Mouse (Mus musculus) frontal cortex, postnatal 14 days (tissue): ENCODE measurements around the gene Rere.
A peak's percentile ranks its signal among the peaks of the same experiment; 100 is the strongest.

Experiments used
- DNase-seq, 2 experiments: peaks; one replicate each; pipeline ENCODE4 v3.0.0; 2022; ENCODE audit warnings: low spot score in 2 of 2

Gene Rere

DNA sequence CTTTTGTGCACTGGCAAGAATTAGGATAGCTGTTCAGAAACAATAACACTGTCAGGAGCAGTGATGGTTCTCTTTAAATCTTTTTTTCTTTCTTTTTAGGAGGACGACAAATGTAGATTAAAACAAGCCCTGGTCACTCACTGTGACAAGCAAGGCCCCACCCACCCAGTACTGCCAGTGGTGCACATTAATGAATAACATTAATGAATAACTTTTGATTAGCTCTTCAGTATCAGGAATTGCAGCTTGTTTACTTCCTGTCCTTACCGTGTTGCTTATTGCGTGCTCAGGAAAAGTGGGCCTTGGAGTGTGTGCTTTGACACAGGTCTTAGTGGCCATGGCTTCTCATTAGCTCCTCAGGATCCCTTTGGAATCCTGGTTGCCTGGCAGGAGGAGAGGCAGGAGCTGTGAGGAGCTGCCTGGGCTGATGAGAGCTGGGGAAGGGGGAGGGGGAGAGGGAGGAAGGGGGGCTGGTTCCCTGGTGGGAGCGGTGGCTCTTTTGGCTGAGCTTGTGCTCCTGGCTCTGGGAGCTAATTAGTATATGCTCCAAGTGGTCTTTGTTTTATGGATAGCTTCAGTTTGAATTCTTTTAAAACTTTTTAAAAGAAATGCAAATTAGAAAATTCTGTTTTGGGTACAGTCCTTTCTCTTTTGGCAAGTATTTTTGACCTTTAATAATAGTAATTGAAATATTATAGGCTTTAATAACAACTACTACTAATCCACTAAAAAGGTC is 65.4 kb downstream of the Rere start:
- DNase-seq: no peak

DNA sequence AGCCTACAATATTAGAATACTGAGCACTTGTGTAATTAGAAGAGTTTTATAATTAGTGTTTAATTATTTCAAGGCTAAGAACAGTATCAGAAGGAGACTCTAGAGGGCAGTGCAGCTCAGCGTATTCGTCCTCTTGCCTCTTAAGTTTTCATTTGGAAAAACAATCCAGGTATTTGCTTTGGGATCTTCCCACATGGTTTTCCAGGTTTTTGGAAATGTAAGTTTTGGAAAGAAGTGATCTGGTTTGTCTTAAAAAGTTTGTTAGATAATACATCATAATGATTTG is 65.9 kb downstream of the Rere start:
- DNase-seq: no peak

DNA sequence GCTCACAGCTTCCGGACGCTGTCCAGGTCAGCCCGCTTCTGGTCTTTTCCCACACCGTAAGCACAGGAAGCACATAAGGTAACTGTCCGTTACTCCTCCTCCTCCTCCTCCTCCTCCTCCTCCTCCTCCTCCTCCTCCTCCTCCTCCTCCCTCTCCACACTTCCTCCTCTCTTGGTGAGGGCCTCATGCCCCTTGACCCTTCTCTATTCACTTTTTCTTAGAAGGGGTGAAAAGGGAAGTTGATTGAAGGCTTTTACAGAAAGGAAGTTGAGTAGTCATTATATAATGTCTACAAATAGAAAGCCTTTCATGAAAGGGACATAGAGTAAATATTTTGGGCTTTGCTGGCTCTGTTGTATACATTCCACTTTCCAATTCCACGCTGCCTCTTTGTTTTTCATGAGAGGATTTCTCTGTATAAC is 68.2 kb downstream of the Rere start:
- DNase-seq: no peak

DNA sequence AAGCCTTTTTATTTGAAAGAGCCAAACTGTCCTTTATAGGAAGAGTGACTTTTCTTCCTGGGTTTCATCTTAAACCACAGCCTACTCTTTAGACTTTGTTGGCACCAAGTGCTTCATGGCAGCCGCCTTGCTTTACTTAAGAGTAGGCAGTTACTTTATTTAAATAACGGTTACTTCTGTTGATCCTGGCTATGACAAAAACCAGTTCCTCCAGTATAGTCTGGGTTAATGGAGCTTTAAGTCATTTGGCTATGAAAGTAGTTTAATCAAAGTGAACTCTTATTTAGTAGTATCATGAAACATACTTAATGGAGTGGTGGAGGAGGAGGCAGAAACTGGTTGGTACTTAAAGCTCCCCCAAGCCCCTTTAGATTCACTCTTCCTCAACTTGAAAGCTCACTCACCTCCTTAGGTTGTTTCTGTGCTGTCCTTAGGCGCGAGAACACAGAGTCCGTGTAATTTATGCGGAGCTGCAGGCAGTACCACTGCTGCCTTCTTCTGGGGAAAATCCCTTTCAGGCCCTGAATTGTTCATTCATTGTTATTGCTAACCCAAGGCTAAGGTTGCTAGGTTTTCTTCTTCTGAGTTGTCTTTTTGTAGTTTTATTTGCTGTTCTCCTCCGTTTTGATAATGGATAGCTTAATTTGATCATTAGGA is 70.1 kb downstream of the Rere start:
- no peak for DNase-seq

DNA sequence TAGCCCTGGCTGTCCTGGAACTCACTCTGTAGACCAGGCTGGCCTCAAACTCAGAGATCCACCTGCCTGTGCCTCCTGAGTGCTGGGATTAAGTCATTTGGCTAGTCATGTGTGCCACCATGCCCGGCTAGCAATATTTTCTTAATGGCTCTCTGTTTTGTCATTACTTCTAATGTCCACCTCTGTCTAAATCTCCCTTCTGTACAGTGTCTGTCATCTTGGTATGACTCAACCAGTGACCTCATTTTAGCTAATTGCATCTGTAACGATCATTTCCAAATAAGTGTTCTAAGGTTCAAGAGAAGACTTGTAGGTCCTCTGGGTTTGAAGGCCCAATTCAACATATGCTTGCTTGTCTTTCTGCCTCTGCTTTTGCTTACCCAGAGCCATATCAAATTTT is 71.3 kb downstream of the Rere start:
- DNase-seq: no peak

DNA sequence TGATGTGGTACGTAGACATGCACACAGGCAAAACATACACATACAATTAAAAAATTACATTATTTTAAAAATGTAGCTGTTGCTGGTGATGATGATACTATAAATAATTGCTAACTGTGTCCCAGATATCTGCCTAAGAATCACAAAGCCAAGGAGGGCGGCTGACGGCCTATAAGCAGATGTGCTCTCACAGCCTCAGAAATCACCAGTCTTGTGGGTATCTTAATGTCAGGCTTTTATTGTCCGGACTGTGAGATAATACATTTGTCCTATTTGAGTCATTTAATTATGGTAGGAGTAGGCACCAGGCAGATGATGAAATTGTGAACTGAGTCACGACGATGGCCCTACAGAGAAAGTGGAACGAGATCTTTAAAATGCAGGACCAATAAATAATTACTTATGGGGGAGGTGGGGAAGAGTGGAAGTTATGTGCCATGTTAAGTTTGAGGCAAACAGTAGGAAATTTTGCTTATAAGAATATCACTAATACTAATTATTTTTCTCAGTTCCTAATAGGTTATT is 72.0 kb downstream of the Rere start:
- DNase-seq: no peak

DNA sequence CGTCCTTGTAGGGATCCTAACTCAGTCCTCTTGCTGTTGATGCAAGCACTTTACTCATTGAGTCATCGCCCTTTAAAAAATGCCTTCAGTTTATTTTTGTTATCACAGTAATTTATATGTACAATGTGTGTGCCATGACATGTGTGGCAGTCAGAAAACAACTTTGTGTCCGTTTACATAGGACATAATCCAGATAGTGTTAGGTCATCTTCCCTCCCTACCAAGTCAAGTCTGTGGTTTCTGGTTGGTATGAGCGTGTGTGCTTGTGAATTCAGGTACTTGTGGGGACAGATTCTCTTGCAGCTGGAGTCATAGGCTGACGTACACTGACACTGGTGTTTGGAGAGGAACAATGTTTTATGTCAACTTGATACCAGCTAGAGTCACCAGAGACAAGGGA is 74.4 kb downstream of the Rere start:
- DNase-seq: no peak

DNA sequence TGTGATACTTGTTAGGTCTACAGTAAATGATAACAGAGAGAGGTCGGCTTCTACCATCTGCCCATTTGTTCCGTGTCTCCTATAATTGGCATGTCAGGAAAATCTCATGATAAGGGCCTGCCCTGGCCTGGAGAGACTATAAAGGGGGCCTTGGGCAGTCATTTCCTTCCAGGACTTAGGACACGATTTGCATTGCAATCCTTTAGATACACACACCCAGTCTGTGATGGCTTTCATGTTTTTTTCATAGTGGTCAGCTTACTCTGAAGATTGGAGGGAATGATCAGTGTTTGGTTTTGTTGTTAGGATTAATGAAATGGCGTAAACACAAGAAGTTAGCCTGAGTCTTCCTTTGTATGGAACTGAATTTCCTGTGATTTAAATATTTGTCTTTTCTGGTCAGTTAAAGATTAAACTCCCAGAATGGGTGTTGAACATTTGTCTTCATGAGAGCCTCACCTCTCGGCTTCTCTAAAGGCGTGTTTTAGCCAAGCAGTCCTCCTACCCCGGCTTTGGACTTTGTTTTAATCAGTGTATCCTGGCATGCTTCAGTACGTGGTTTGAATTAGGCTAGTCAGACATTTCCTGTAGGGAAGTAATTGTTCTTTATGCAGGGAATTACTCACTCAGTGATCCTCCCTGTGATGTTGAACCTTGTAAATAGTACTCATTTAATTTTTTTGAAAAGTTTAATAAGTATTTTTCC is 80.7 kb downstream of the Rere start:
- DNase-seq: no peak

DNA sequence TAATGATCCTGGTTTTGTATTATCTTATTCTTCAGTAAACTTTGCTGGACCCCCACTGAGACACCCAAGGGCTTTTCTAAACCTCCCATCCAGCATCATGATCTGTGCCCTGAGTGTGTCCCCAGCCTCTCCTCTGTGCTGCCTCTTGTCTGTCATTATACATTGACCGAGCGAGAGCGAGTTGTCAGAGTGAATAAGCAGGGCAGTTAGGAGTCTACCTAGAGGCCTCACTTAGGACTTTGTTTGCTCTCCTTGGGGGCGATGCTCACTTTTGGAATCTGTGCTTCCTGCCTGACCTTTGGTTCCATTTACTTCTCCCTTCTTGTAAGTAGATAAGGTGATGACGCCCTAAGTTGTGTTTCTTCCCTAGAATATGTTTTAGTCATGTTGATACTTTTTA is 81.4 kb downstream of the Rere start:
- no peak for DNase-seq

DNA sequence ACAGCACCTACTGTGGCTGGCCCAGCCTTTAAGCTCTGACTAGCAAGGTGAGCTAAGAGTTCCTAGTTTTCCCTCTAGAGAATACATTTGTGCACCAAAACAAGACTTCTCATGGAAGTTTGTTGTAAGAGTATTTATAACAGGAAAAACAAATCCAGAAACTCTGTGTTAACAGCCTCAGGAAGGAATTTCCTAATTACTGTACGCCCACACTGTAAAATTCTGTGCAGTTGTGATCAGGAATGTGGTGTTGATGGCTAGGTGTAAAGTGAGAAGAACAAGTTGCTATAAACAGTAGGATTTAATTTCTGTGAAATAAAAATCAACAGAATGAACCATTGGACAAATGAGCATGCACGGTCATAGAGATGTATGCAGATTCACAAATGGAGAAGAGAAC is 83.3 kb downstream of the Rere start:
- DNase-seq: no peak

DNA sequence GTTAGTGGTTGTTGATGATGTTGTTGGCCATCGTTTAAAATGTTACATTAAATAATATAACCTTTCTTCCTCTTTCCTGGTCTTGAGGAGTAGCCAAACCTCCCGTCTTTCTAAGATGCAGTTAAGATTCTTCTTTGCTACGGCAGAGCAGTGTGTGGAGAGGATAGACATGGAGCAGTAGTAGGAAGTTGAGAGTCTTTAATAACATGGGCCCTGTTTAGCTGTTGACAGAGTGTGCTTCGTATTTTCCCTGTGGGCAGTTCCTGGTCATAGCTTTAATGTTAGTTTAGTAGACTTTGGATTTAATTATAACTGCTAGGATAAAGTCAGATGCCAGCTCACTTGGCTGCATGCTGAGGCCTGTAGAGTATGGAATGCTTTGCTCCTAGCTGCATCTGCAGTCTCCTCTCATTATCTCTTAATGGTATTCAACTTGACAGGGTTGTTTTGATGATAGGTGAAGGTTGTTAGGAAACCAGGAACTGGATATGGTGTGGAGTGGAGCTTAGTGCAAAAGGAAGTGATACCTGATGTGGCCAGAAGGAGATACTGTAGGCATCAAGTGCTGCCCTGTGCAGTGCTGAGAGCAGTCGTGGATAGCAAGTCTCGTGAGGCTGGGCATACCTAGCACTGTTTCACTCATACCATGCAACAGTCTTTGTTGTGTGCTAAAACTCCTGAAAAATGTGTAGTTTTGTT is 85.2 kb downstream of the Rere start:
- DNase-seq: no peak

DNA sequence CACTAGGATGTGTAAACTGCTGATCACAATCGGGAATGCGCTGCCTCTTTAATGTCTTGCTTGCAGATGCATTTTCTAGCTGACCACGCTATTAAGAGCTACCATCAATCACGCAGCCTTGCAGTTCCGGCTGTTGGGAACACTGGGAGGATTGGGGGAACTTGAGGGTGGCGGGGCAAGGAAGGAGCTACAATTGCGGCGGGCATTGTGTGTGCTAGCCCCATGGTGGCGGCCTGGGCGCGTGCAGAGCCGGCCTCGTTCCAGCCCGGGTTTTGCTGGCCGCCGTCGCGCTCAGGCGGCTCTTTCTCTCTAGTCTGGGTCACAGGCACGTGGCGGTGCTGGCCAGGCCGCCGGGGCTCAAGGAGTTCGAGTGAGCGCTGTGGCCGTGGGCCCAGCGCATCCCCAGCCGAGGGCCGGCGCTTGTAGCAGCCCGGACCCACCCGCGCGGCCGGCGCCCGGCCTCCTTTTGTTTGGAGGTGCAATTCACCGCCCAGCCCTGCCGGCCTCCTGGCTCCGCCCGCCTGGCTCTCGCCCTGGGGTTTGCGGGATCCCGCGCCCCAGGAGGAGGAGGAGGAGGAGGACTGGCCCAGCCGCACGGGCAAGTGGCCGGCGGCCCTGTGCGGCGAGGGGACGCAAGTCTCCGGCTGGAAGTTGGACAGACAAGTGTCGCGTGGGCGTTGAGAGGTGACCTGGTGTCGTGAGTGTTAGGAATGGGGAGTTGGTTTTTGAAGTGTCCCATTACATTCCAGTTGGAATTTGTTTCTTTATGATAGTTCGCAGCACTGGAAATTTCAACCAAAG is 90.3 kb downstream of the Rere start:
- peak; percentile 27 to 62 for DNase-seq

DNA sequence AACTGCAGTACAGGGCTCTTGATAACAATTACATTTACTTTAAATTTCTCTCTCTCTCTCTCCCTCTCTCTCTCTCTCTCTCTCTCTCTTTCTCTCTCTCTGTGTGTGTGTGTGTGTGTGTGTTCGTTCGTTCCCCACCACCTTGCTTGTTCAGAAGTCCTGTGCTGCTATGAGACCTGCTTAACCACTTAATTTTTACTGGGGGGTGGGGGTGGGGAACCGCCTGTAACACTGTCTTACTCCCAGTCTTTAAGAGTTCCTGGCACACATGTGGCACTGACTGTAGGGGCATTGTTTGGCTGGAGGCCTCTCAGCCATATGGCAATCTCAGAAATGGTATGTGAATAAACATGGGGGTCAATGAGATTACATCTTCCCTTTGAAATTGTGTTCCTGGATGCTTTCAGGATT is 91.2 kb downstream of the Rere start:
- DNase-seq: no peak

DNA sequence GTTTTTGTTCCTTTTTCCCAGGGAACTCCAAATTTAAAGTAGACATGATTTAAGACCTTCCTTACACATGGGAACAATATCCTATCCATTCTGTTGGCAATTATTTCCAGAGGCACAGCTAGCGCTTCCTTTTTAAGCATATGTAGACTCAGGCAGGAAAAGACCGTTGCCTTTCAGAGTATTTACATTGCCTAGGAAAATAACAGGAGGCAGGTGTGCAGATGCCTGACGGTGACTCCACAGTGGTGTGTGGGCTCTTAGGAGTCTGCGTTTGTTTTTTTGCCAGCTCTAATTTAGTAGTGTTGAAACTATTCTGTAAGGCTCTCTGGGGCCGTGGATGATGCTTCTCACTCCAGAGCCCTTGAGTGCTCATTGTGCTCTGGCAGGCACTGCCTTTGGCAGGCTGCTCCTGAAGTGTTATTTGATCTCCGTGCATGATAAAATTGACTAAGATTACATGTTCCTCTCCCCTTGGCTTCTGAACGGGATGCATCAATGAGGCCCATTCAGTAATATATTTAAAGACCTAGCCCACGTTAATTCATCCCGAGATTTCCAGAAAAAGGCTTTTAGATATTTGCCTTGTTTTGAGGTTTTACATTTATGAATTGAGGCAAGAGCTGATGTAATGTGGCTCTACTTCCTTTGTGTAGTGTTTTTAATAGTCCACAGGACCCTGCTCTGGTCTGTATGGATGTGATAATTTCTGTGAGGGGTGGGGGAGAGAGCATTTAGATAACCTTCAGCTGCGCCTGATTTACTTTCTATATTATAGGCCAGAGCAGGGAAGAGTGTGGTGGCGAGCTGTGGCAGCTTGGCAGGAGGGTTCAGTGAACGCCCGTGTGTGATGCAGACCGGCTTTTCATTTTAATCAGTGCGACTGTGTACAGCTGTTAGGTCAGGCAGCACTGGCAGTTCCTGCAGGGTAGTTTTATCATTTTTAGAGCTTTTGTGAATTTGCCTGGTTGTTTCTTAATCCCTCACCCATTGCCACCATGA is 92.0 kb downstream of the Rere start:
- no peak for DNase-seq

DNA sequence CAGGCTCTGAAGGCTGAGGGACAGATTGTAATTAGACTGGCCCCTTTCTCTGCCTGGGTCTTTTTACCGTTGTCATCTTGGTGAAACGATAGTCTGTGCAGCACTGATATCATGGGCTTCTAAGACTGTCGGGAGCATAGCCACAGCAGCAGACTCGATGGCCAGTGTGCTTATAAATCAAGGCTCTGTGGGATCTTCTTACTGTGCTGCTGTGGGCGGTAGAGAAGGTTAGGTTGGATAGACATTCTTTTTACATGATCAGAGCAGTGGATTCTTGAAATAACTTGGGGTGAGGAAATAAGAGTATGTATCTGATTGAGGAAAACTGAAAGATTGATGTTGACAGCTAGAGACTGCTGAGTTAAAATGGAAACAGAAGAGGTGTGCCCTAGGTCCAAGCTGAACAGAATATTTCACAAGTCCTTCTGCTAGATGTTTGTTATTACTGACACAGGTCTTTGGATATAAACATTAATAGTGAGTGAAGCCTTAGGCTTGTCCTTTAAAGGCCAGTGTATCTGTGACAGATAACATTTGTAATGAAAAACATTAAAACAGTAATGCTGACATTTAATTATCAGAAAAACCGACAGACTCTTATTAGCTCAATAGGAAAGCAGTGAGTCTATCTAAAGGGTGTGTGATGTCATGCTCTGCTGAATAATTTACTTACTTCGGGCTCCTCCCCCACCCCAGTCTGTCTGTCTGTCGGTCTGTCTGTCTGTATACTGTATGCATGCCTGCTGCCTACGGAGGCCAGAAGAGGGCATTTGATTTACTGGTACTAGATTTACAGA is 93.4 kb downstream of the Rere start:
- DNase-seq: no peak

DNA sequence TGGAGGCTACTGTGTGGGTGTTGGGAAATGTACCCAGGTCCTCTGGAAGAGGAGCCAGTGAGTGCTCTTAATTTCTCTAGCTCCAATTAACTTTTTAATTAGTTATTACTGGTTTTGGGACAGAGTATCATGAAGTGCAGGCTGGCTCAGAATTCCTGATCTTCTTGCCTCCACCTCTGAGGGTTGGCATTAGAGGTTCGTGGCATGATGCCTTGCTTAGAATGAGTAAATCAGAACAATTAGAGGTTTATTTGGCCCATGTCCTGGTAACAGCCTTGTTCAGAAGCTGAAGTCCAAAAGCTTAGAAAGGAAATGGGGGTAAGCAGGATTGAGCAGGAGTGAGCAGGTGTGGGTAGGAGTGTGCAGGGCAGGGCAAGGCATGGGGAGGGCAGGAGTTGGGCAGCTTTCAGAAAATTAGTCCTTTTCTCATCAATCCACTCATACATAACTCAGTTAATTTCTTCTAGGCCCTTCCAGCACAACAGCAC is 94.0 kb downstream of the Rere start:
- no peak for DNase-seq

DNA sequence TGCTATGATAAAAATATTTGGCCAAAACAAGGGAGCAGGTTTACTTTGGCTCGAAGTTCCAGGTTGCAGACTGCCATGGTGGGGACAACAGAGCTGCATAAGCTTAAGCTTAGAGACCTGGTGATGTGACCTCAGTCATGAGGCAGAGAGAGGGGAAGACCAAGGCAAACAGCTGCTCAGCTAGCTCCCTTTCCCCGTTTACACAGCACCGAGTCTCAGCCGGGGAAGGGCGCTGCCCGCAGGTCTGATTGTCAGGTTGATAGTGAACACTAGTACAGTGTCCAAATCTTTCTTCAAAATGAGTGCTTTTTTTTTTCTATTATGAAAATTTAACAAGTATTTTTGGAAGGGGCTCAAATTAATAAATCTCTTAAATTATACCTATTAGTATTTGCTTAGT is 97.9 kb downstream of the Rere start:
- no peak for DNase-seq

DNA sequence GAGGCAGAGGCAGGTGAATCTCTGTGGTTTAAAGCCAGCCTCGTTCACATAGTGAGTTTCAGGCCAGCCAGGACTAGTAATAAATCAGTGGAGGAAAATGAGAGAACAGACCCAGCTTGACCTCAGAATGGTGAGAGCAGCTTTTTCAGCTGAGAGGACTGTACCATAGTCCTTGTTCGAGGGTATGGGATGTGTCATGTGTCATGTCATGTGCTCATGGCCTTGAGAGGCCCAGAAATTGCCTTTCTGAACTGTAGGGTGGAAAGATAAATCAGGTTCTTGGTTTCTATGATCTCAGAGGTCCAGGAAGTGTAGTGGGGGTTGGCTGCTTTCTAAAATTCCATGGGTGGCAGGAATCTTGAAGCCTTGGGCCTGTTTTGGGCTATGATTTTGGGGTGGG is 98.3 kb downstream of the Rere start:
- DNase-seq: no peak

DNA sequence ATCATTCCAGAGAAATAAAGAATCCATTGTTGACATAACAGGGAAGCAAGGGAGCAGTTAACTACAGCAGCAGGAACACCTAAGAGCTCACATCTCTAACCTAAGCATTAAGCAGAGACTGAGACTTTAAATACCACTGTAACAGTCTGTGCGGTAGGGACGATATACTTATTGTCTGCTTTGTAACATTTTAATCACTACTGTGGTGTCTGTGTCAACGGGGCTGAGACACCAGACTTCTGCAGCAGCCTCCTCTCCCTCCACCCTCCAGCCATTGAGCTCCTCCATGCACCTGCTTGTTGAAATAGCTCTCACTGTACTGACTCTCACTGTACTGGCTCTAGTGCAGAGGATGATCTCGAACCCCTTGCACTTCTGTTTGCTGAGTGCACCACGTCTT is 98.8 kb downstream of the Rere start:
- DNase-seq: no peak
